Comparison of ENCODE assay signal across 5 mouse cellular contexts in the genomic region with DNA sequence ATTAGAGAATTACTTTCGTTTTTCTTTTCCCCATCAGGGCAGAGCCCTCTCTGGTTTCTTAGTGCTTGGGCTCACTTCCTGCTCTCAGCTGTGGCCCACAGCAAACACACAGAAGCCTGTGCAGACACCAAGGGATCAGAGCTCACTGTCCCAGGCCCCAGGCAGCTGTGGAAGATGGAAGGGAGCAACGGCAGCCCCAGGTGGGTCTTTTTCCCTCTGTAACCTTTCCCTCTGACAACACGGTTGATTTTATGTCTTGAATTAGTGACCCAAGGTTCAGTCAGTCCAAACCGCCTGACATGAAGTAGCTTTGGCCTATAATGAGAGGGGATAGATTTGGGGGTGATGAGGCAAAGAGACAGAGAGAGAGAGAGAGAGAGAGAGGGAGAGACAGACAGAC.
A peak's percentile ranks its signal among the peaks of the same experiment; 100 is the strongest.
DNase-seq lines count a peak whose midpoint lies in the region.

No protein-coding gene starts in this region.

- peak; percentile 61 for DNase-seq in A20 (ENCODE audit: low read depth, low spot score)
- peak; percentile 8 for DNase-seq in gastrocnemius, postnatal 25 days
- peak; percentile 23 for DNase-seq in kidney, adult 18-20 months
- DNase-seq in spleen, adult 18-20 months, result peak; percentile 25 to 35
- DNase-seq in testis, postnatal 10 days (ENCODE audit: low spot score), result peak; percentile 49

Comparison
In these comparisons a context has a peak if more than half of its experiments do, and no peak if none do; other contexts are left out.
1. Peak in every context shown above with its lines: DNase-seq.
2. DNase-seq: peak in every context shown above with its lines; median percentile 61 in A20; 49 in testis, postnatal 10 days; 30 in spleen, adult 18-20 months; 23 in kidney, adult 18-20 months; 8 in gastrocnemius, postnatal 25 days.